Mouse (Mus musculus) liver (tissue): ENCODE measurements around the gene Cipc.

Experiments used
- DNase-seq: peaks from one replicate; pipeline ENCODE4 v3.0.0-alpha.2; 2020; ENCODE audit warnings: mixed read lengths

The Cipc gene

DNA sequence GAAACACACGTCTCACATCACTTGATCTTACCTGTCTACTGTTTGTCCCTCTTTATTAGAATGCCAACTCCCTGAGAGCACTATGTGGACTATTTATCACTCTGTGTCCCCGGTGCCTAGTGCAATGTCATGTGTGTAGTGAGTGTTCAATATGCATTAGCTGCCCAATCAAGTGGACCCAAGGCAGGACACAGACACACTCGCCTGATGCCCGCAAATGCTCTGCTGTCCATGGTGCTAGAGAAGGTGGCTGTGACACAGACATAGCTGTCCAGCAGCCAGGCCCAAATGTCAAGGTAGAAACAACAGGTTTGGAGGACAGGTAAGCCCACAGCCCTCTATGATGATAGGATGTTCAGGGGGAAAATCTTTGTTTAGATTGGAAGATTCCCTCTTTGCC lies 47.3 kb downstream of the Cipc start:
- no peak for DNase-seq

DNA sequence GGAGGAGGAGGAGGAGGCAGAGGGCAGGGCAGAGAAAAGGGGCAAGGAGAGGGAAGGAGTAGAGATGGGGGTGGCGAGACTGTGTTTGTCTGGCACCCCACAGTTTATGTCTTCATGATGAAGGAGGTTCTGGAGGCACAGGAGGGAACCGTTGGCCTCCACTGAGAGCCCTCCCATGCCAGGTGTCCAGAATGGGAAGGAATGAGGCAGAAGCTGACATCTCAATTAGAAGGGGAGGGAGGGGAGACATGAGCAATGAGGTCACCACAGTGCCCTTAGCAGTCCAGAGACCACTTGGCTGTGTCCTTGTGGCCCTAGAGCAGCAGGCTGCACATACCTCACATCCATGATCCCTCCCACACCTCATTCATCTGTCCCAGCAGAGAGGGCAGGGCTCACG lies 47.9 kb downstream of the Cipc start:
- no peak for DNase-seq

GRCm38 (mm10) chr12:86995931-86996330 lies 49.1 kb downstream of the Cipc start:
- no peak for DNase-seq

GRCm38 (mm10) chr12:86998699-86999098 lies 51.9 kb downstream of the Cipc start:
- no peak for DNase-seq

DNA sequence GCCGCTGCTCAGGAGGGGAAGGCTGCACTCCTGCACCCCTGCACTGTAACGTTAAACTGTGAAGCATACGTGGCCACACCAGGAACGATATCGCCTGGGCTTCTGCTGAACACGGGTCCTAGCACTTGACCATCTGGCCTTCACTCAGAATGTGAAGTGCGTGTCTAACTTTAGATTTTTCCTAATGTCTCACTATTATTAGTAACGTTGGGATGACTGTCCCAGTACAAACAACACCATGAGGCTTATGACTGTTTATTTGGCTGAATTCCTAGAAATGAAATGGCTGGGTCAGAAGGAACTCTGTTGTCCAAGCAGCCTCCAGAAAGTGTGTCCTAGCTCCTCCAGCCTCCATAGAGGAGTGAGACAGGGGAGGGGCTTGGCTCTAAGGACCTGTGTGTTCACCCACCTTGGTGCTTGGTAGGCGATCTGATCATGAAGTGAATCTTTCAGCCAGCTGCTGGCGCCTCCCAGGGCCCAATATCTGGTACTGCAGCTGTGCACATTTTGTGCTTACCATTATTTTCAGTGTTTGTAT lies 52.5 kb downstream of the Cipc start:
- DNase-seq = no peak

GRCm38 (mm10) chr12:87000151-87000839 lies 53.5 kb downstream of the Cipc start:
- no peak for DNase-seq

- DNase-seq = no peak
Measured at GRCm38 (mm10) chr12:87000840-87001176, 54.0 kb downstream of the Cipc start.

GRCm38 (mm10) chr12:87002209-87002608 lies 55.4 kb downstream of the Cipc start:
- DNase-seq = no peak

DNA sequence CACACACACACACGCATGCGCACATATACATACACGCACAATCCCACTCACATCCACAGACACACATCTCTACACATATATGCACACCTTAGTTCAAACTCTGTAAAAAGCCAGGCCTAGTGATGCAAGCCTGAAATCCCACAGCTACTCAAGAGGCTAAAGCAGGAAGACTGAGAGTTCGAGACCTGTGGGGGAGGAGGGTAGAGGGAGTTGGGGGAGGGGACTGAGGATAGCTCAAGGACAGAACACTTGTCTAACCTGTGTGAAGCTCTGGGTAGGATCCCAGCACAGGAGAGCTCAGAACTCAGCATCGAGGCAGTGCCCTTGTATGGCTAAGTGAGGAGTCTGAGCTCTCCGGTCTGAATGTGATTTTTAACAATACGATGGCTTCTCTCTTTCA lies 56.0 kb downstream of the Cipc start:
- DNase-seq = no peak

DNA sequence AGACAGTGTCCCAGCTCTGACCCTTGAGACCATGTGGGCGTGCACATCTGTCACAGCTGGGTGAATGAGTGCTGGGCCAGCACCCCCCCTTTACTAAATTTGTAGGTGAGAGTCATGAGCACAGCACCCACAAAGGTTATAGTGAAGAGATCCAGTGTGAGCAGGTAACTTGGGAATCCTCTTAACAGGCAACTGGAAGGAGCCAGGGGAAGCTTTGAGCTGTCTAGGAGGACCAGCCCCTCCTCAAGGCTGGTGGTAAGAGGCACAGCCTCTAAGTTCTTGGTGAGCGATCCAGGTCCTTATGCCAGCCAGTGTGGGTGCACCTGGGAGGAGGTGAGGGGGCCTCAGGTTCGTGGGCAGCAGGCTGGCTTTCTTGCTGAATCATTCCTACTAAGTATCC lies 56.8 kb downstream of the Cipc start:
- DNase-seq = no peak

- DNase-seq = no peak
Measured at GRCm38 (mm10) chr12:87004596-87004995, 57.8 kb downstream of the Cipc start.
